Mouse (Mus musculus): ENCODE data around the gene Nsa2.
"Not testable (repeated sequence)": the region's sequence is repeated elsewhere in the genome, so short reads cannot be mapped to it uniquely, and the experiment has no call there.

The Nsa2 gene

GRCm38 (mm10) chr13:97137466-97138400 lies at the start of gene Nsa2, which contains the start of gene Gfm2:
Gene Nsa2 (minus strand): TSS chr13:97137937.
Gene Gfm2 (plus strand): TSS chr13:97137937.
- DNase-seq (ENCODE audit: low read depth, low spot score): peak; percentile 98

- DNase-seq (ENCODE audit: low read depth, low spot score): no peak
These were observed 48.6 kb upstream of the Nsa2 start for GRCm38 (mm10) chr13:97186346-97186745.

GRCm38 (mm10) chr13:97184656-97185055 lies 46.9 kb upstream of the Nsa2 start:
- no peak for DNase-seq (ENCODE audit: low read depth, low spot score)

- DNase-seq (ENCODE audit: low read depth, low spot score): no peak
These were observed 46.4 kb upstream of the Nsa2 start for GRCm38 (mm10) chr13:97184168-97184567.

- no peak for DNase-seq (ENCODE audit: low read depth, low spot score)
These were observed 45.1 kb upstream of the Nsa2 start for GRCm38 (mm10) chr13:97182821-97183220.

- DNase-seq (ENCODE audit: low read depth, low spot score): no peak
These were observed 42.5 kb upstream of the Nsa2 start for GRCm38 (mm10) chr13:97180113-97180828.

- DNase-seq (ENCODE audit: low read depth, low spot score): no peak
These were observed 41.2 kb upstream of the Nsa2 start for GRCm38 (mm10) chr13:97178943-97179342.

- DNase-seq (ENCODE audit: low read depth, low spot score): no peak
These were observed 39.0 kb upstream of the Nsa2 start for GRCm38 (mm10) chr13:97176731-97177130.

- DNase-seq (ENCODE audit: low read depth, low spot score): no peak
These were observed 38.0 kb upstream of the Nsa2 start for GRCm38 (mm10) chr13:97175520-97176264.

GRCm38 (mm10) chr13:97145834-97146233 lies 8.1 kb upstream of the Nsa2 start:
- peak; percentile 11 for DNase-seq (ENCODE audit: low read depth, low spot score)

GRCm38 (mm10) chr13:97142321-97142720 lies 4.6 kb upstream of the Nsa2 start:
- no peak for DNase-seq (ENCODE audit: low read depth, low spot score)

GRCm38 (mm10) chr13:97138404-97138931 lies 731 bp upstream of the Nsa2 start:
- not testable (repeated sequence) for DNase-seq (ENCODE audit: low read depth, low spot score)

- DNase-seq (ENCODE audit: low read depth, low spot score): not testable (repeated sequence)
These were observed 7.3 kb downstream of the Nsa2 start for GRCm38 (mm10) chr13:97130413-97130812.

- DNase-seq (ENCODE audit: low read depth, low spot score): not testable (repeated sequence)
These were observed 8.1 kb downstream of the Nsa2 start for GRCm38 (mm10) chr13:97129654-97130053.

GRCm38 (mm10) chr13:97121341-97121740 lies 16.4 kb downstream of the Nsa2 start:
- no peak for DNase-seq (ENCODE audit: low read depth, low spot score)

GRCm38 (mm10) chr13:97109046-97109445 lies 28.7 kb downstream of the Nsa2 start:
- DNase-seq (ENCODE audit: low read depth, low spot score): no peak

GRCm38 (mm10) chr13:97107721-97108120 lies 30.0 kb downstream of the Nsa2 start:
- DNase-seq (ENCODE audit: low read depth, low spot score): not testable (repeated sequence)

- DNase-seq (ENCODE audit: low read depth, low spot score): no peak
These were observed 32.7 kb downstream of the Nsa2 start for GRCm38 (mm10) chr13:97104996-97105395.

- peak; percentile 49 for DNase-seq (ENCODE audit: low read depth, low spot score)
These were observed 38.4 kb downstream of the Nsa2 start, which contains the start of gene Gm6169 for GRCm38 (mm10) chr13:97099187-97099852. Gene Gm6169 (minus strand): TSS chr13:97099237.

- DNase-seq (ENCODE audit: low read depth, low spot score): no peak
These were observed 42.0 kb downstream of the Nsa2 start for GRCm38 (mm10) chr13:97095726-97096125.

- no peak for DNase-seq (ENCODE audit: low read depth, low spot score)
These were observed 49.6 kb downstream of the Nsa2 start for GRCm38 (mm10) chr13:97088183-97088582.

Measured in telencephalon, adult 2 months (tissue).